Mouse (Mus musculus) MEL (cell line): ENCODE measurements around the gene Hck. TPM values are rescaled to one million over a fixed set of nuclear protein-coding genes. Genes with fewer than 3 reads are reported as not detected.

Experiments used
- DNase-seq: peaks from one replicate; pipeline ENCODE4 v3.0.0; 2011; ENCODE audit warnings: low read depth, low spot score
- H3K27ac ChIP-seq: 2 replicates; pipeline ENCODE4 v1.5.1; 2012; ENCODE audit warnings: low read depth, mild to moderate bottlenecking, control low read depth, low read length, moderate library complexity; ENCODE audit not compliant: control insufficient read depth
- H3K27me3 ChIP-seq, 2 experiments: fragments of 150-350 bp in 1 of 2; sonication (generic) in 1 of 2; 2 replicates each; pipeline ENCODE4 v1.6.1; 2012; ENCODE audit warnings: low read length in 2 of 2, mild to moderate bottlenecking in 2 of 2, improper control_type of control experiment in 1 of 2, moderate library complexity in 1 of 2; ENCODE audit not compliant: insufficient read depth in 2 of 2, control insufficient read depth in 1 of 2
- H3K36me3 ChIP-seq, 2 experiments: 2 replicates each; pipeline ENCODE4 v1.6.1; 2012 to 2014; ENCODE audit warnings: low read length in 2 of 2, improper control_type of control experiment in 1 of 2, inconsistent platforms in 1 of 2, mild to moderate bottlenecking in 1 of 2; ENCODE audit not compliant: insufficient read depth in 2 of 2, control insufficient read depth in 1 of 2
- H3K4me1 ChIP-seq, 2 experiments: fragments of 150-350 bp in 1 of 2; sonication (generic) in 1 of 2; 2 replicates each; pipeline ENCODE4 v1.6.1; 2012; ENCODE audit warnings: low read length in 2 of 2, improper control_type of control experiment in 1 of 2, mild to moderate bottlenecking in 1 of 2; ENCODE audit not compliant: insufficient read depth in 2 of 2, control insufficient read depth in 1 of 2
- H3K4me3 ChIP-seq, 2 experiments: fragments of 150-350 bp in 1 of 2; sonication (generic) in 1 of 2; 2 replicates each; pipeline ENCODE4 v1.5.1; 2012; ENCODE audit warnings: low read depth in 2 of 2, low read length in 2 of 2, mild to moderate bottlenecking in 2 of 2, moderate library complexity in 2 of 2, control low read depth in 1 of 2, improper control_type of control experiment in 1 of 2; ENCODE audit not compliant: control insufficient read depth in 1 of 2, insufficient read depth in 1 of 2
- H3K79me2 ChIP-seq: 2 replicates; pipeline ENCODE4 v1.6.1; 2012; ENCODE audit warnings: mild to moderate bottlenecking, low read length, moderate library complexity; ENCODE audit not compliant: control insufficient read depth, poor library complexity, insufficient read depth
- H3K9ac ChIP-seq: 2 replicates; pipeline ENCODE4 v1.6.1; 2012; ENCODE audit warnings: low read depth, mild to moderate bottlenecking, control low read depth, low read length, moderate library complexity; ENCODE audit not compliant: control insufficient read depth, poor library complexity, severe bottlenecking
- H3K9me3 ChIP-seq: fragments of 150-350 bp; sonication (generic); replicated peaks from 2 replicates; pipeline ENCODE4 v1.6.1; 2012; ENCODE audit warnings: mild to moderate bottlenecking, low read length, improper control_type of control experiment, moderate library complexity; ENCODE audit not compliant: insufficient read depth
- BHLHE40 ChIP-seq: IDR thresholded peaks from 2 replicates; pipeline ENCODE4 v1.6.1; 2012; ENCODE audit warnings: low read depth, mild to moderate bottlenecking, inconsistent platforms, low read length, improper control_type of control experiment, borderline replicate concordance
- CHD1 ChIP-seq: IDR thresholded peaks from 2 replicates; pipeline ENCODE4 v1.6.1; 2012; ENCODE audit warnings: low read depth, mild to moderate bottlenecking, inconsistent platforms, low read length, improper control_type of control experiment
- CTCF ChIP-seq, 3 experiments: IDR thresholded peaks in 2 of 3; conservative IDR thresholded peaks in 1 of 3; 2 replicates each; pipeline ENCODE4 v1.5.1; 2011 to 2012; ENCODE audit warnings: low read length in 3 of 3, low read depth in 2 of 3, mild to moderate bottlenecking in 2 of 3, improper control_type of control experiment in 1 of 3, inconsistent platforms in 1 of 3, mixed read lengths in 1 of 3, moderate library complexity in 1 of 3; ENCODE audit not compliant: control insufficient read depth in 1 of 3, insufficient read depth in 1 of 3, poor library complexity in 1 of 3, severe bottlenecking in 1 of 3
- GATA1 ChIP-seq: IDR thresholded peaks from 2 replicates; pipeline ENCODE4 v1.6.1; 2011; ENCODE audit warnings: low read depth, low read length, improper control_type of control experiment
- JUND ChIP-seq: IDR thresholded peaks from 2 replicates; pipeline ENCODE4 v1.6.1; 2011; ENCODE audit warnings: low read depth, mild to moderate bottlenecking, improper control_type of control experiment, low read length
- KAT2A ChIP-seq: conservative IDR thresholded peaks from 2 replicates; pipeline ENCODE4 v1.6.1; 2012; ENCODE audit warnings: low read depth, low read length, improper control_type of control experiment, inconsistent platforms
- MAFK ChIP-seq: IDR thresholded peaks from 2 replicates; pipeline ENCODE4 v1.6.1; 2011; ENCODE audit warnings: low read depth, mild to moderate bottlenecking, low read length, improper control_type of control experiment, borderline replicate concordance
- MAX ChIP-seq: IDR thresholded peaks from 2 replicates; pipeline ENCODE4 v1.6.1; 2011; ENCODE audit warnings: low read length, improper control_type of control experiment
- MXI1 ChIP-seq: IDR thresholded peaks from 2 replicates; pipeline ENCODE4 v1.6.1; 2011; ENCODE audit warnings: mild to moderate bottlenecking, low read depth, low read length, improper control_type of control experiment
- MYB ChIP-seq: IDR thresholded peaks from 2 replicates; pipeline ENCODE4 v1.6.1; 2011; ENCODE audit warnings: mild to moderate bottlenecking, low read depth, low read length, improper control_type of control experiment
- NRF1 ChIP-seq: IDR thresholded peaks from 2 replicates; pipeline ENCODE4 v1.6.1; 2014; ENCODE audit warnings: low read depth, mild to moderate bottlenecking, inconsistent platforms, low read length, improper control_type of control experiment, moderate library complexity; ENCODE audit not compliant: poor library complexity, insufficient read depth, severe bottlenecking
- POLR2AphosphoS2 ChIP-seq: IDR thresholded peaks from 2 replicates; pipeline ENCODE4 v1.6.1; 2011; ENCODE audit warnings: low read length, improper control_type of control experiment
- POLR2AphosphoS5 ChIP-seq: IDR thresholded peaks from 2 replicates; pipeline ENCODE4 v1.6.1; 2012; ENCODE audit warnings: low read depth, borderline replicate concordance, mild to moderate bottlenecking, inconsistent platforms, low read length, moderate library complexity, mixed read lengths
- RAD21 ChIP-seq: IDR thresholded peaks from 2 replicates; pipeline ENCODE4 v1.6.1; 2011; ENCODE audit warnings: mild to moderate bottlenecking, low read depth, low read length, improper control_type of control experiment
- SMC3 ChIP-seq: IDR thresholded peaks from 2 replicates; pipeline ENCODE4 v1.6.1; 2011; ENCODE audit warnings: low read depth, low read length, improper control_type of control experiment
- TBP ChIP-seq: IDR thresholded peaks from 2 replicates; pipeline ENCODE4 v1.8.0; 2011; ENCODE audit warnings: low read depth, low read length, improper control_type of control experiment
- TCF12 ChIP-seq: IDR thresholded peaks from 2 replicates; pipeline ENCODE4 v1.6.1; 2014; ENCODE audit warnings: low read depth, mild to moderate bottlenecking, inconsistent platforms, low read length, improper control_type of control experiment, moderate library complexity
- USF1 ChIP-seq: IDR thresholded peaks from 2 replicates; pipeline ENCODE4 v1.6.1; 2014; ENCODE audit warnings: low read depth, mild to moderate bottlenecking, inconsistent platforms, low read length, improper control_type of control experiment, moderate library complexity
- ZC3H11A ChIP-seq: IDR thresholded peaks from 2 replicates; pipeline ENCODE4 v1.6.1; 2012; ENCODE audit warnings: low read depth, mild to moderate bottlenecking, inconsistent platforms, low read length, improper control_type of control experiment
- ZKSCAN1 ChIP-seq: IDR thresholded peaks from 2 replicates; pipeline ENCODE4 v1.6.1; 2012; ENCODE audit warnings: low read depth, mild to moderate bottlenecking, inconsistent platforms, low read length, improper control_type of control experiment, moderate library complexity
- ZMIZ1 ChIP-seq: IDR thresholded peaks from 2 replicates; pipeline ENCODE4 v1.6.1; 2012; ENCODE audit warnings: low read depth, mild to moderate bottlenecking, inconsistent platforms, low read length, improper control_type of control experiment, moderate library complexity
- polyA plus RNA-seq, 2 experiments: library from polyadenylated mRNA; stranded (reverse) in 1 of 2; unstranded in 1 of 2; fragments of >175 nt in 1 of 2; fragments of >200 nt in 1 of 2; gene quantifications; 2 replicates each; pipeline versions ENCODE4 v1.2.1 to v1.2.4; 2012; ENCODE audit warnings: low replicate concordance in 2 of 2, low read depth in 1 of 2; ENCODE audit not compliant: insufficient read length in 2 of 2, insufficient read depth in 1 of 2, missing spikeins in 1 of 2
- total RNA-seq: library from RNA; depleted of rRNA; stranded (reverse); fragments of 300-350 nt; gene quantifications from 2 replicates; pipeline ENCODE4 v1.2.3, GENCODE M21; 2012

Hck gene
- total and polyA plus RNA-seq, 3 experiments = not detected

DNA sequence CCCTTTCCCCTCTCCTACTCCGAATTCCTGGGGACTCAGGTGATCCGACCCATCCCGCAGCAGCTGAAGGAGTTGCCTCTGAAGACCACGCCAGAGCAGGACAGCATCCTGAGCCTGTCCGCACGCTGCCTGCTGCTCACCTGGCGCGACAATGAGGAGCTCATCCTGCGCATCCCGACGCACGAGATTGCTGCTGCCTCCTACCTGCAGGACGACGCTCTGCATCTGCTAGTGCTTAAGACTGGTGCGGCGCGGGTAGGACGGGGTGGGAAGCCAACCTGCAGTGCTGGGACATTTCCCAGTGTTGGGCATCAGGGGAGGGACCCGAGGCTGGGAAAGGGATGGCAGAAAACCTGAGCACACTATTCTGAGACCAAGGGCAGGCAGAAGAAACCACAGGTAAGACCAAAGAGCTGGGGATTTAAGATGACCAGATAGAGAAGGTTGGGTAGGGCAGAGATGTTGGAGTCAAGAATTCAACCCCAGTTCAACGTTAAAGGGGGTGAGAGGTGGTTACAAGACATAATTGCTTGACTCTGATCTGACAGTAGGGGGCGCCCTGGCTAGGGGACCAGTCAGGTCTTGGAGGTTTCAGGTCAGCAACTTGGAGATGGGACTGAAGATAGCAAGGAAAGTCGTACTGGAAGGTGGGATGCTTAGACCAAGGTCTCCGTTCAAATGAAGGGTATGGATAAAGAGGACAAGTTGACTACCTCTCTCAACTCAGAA is 37.3 kb upstream of the Hck start:
- no peaks in the 10 kb centered on the region for H3K9me3 ChIP-seq
- H3K27ac ChIP-seq = no peak overlapping the region
- H3K79me2 ChIP-seq = no peaks in the 10 kb centered on the region
- no peaks in the 10 kb centered on the region for H3K36me3 ChIP-seq
- no peak for TF ChIP-seq CHD1
- no peak for TF ChIP-seq MYB
- TF ChIP-seq NRF1 = no peak
- no peak for TF ChIP-seq BHLHE40
- TF ChIP-seq POLR2AphosphoS2 = no peak
- TF ChIP-seq ZMIZ1 = no peak
- TF ChIP-seq JUND = no peak
- TF ChIP-seq ZKSCAN1 = no peak
- no peak for TF ChIP-seq USF1
- TF ChIP-seq KAT2A = no peak
- no peak for TF ChIP-seq MXI1
- peak; percentile 24 for TF ChIP-seq RAD21
- TF ChIP-seq TCF12 = no peak
- no peak for TF ChIP-seq ZC3H11A
- TF ChIP-seq GATA1 = no peak
- no peak for TF ChIP-seq POLR2AphosphoS5
- no peak for TF ChIP-seq MAFK
- TF ChIP-seq MAX = no peak
- peak; percentile 59 to 72 (median 65) for TF ChIP-seq CTCF (IDR thresholded peaks at IDR 0.05 in 2 of 3, conservative IDR thresholded peaks at IDR 0.05 in 1 of 3; ENCODE audit: control insufficient read depth in 1 of 3, insufficient read depth in 1 of 3, low read depth in 2 of 3, low read length in 3 of 3, poor library complexity in 1 of 3, severe bottlenecking in 1 of 3)
- TF ChIP-seq SMC3 = peak; percentile 44
- no peak for TF ChIP-seq TBP
- H3K4me3 ChIP-seq = no peak overlapping the region
- no peak overlapping the region for H3K9ac ChIP-seq
- peaks cover 0 to 2% of the 10 kb centered on the region in 2 experiments; a peak in 2 of 4 replicates for H3K27me3 ChIP-seq
- DNase-seq = peak; percentile 30
- H3K4me1 ChIP-seq = 0 out of 4 replicates have a peak, but pooled peaks cover 0 to 3% of the 10 kb centered on the region in 2 experiments
